Mouse (Mus musculus) stomach, postnatal 0 days (tissue): ENCODE results near the gene Map2k3. TPM values are rescaled to one million over a fixed set of nuclear protein-coding genes. Genes with fewer than 3 reads are reported as not detected.

Source experiments
- ATAC-seq: fragments of 200-750 bp; cut with Nextera tagmentation; 2 replicates; pipeline ENCODE4 v1.8.0; 2017; ENCODE audit not compliant: low FRiP score, low TSS enrichment
- DNase-seq: peaks from one replicate; pipeline ENCODE4 v3.0.0-alpha.2; 2016; ENCODE audit warnings: low spot score
- H3K27ac ChIP-seq: fragments of 300-500 bp; sonication (generic); replicated peaks from 2 replicates; pipeline ENCODE4 v1.5.1; 2014; ENCODE audit warnings: mild to moderate bottlenecking, control low read depth
- H3K27me3 ChIP-seq: fragments of 300-500 bp; sonication (generic); 2 replicates; pipeline ENCODE4 v1.6.1; 2014; ENCODE audit warnings: low read length; ENCODE audit not compliant: control insufficient read depth, insufficient read depth
- H3K36me3 ChIP-seq: fragments of 300-500 bp; sonication (generic); 2 replicates; pipeline ENCODE4 v1.6.1; 2014; ENCODE audit warnings: low read length, mixed read lengths; ENCODE audit not compliant: control insufficient read depth, insufficient read depth
- H3K4me1 ChIP-seq: fragments of 300-500 bp; sonication (generic); replicated peaks from 2 replicates; pipeline ENCODE4 v1.6.1; 2014; ENCODE audit warnings: antibody characterized with exemption; ENCODE audit not compliant: control insufficient read depth, insufficient read depth
- H3K4me2 ChIP-seq: fragments of 300-500 bp; sonication (generic); replicated peaks from 2 replicates; pipeline ENCODE4 v1.6.1; 2014; ENCODE audit warnings: low read depth, mild to moderate bottlenecking, control low read depth, moderate library complexity
- H3K4me3 ChIP-seq: fragments of 300-500 bp; sonication (generic); 2 replicates; pipeline ENCODE4 v1.5.1; 2014; ENCODE audit warnings: low read depth, low read length, control low read depth
- H3K9ac ChIP-seq: fragments of 300-500 bp; sonication (generic); 2 replicates; pipeline ENCODE4 v1.6.1; 2014; ENCODE audit warnings: mild to moderate bottlenecking, low read length, control low read depth, mixed read lengths
- H3K9me3 ChIP-seq: fragments of 300-500 bp; sonication (generic); 2 replicates; pipeline ENCODE4 v1.6.1; 2016; ENCODE audit warnings: low read length; ENCODE audit not compliant: control insufficient read depth
- CTCF ChIP-seq: IDR thresholded peaks from 2 replicates; pipeline ENCODE4 v1.5.1; 2016; ENCODE audit warnings: antibody characterized with exemption, low read depth, mild to moderate bottlenecking, moderate library complexity
- EP300 ChIP-seq: optimal IDR thresholded peaks from 2 replicates; pipeline ENCODE3; 2016; ENCODE audit warnings: antibody characterized with exemption
- WGBS: fragments of 180-500 bp; shearing (Covaris S2); extraction: QIAGEN DNeasy Blood & Tissue Kit; methylation state at CpG from one replicate; pipeline ENCODE4 v1.1.7; 2014; 5-methylcytosine and 5-hydroxymethylcytosine counted together
- polyA plus RNA-seq: library from polyadenylated mRNA; unstranded; fragments of >200 nt; fragmentation: Nextera tagmentation; extraction: Ambion mirVana; gene quantifications from 2 replicates; pipeline ENCODE4 v1.2.1, GENCODE M21; 2015

Gene Map2k3
- polyA plus RNA-seq, 1 experiment from 2014 or later: 105 TPM

DNA sequence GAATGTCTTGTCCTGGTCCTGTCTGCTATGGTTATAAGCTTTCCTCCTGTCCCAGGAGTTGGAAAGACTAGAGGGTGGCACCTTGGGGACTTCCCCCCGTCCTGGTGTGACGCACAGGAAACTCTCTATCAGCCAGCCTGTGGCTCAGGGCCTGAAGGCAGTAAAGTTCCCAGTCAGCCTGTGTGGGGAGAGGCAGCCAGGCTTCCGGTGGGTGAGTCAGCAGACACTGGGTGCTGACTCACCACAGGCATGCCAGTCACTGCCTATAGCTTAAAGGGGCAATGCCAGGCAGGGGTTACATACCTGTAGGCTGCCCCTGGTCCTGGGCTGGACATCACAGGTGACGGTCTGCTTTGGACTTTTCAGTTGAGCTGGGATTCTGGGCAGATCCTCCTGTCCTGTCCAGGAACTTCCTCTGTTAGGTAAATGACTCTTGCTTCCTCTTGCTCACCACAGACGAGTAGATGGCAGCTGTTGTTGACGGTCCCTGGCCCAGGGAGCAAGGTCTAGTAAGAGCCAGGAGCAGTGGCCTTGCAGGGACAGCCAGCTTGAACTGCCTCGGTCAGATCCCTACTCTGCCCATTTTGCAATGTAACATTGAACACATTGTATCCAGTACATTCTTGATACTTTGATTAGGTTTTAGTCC lies 3.6 kb downstream of the Map2k3 start:
- Histone ChIP-seq H3K9me3 (no peaks in the 10 kb centered on the region), H3K4me3 (no peak overlapping the region), H3K36me3 (no peaks in the 10 kb centered on the region), H3K9ac (peak overlapping the region; percentile 31; the same call in 1 of the 2 replicates), H3K4me2 (peak overlapping the region; percentile 12; the same call in 1 of the 2 replicates), H3K27me3 (no peaks in the 10 kb centered on the region), H3K27ac (peak overlapping the region; percentile 82), H3K4me1 (peaks cover 12% of the 10 kb centered on the region)
- ATAC-seq (peak; percentile 78), DNase-seq (peak; percentile 87)
- WGBS: 54% methylated on average over 7 of the region's 7 CpGs
- no peak for TF ChIP-seq CTCF
- no peak for TF ChIP-seq EP300

DNA sequence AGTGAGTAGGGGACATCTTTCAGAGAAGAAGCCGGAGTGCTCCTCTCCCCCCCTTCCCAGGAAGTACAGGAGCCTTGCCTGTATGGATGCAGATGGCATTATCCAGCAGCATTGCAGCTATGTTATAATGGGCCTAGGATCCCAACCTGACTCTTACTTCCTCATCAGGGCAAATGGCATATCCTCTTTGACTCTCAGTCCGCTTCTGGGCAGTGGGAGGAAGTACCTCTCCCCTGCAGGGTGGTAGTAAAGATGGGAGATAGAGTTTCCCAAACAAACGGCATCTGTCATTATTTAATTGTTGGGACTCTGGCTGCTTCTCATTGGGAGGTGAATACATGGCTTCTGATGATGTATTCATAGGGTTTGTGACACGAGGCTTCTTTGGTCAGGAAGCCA lies 4.1 kb downstream of the Map2k3 start:
- Histone ChIP-seq H3K9ac (0 out of 2 replicates have a peak overlapping the region, but pooled peaks have one; percentile 8), H3K27me3 (no peaks in the 10 kb centered on the region), H3K4me3 (no peak overlapping the region), H3K27ac (peak overlapping the region; percentile 82), H3K36me3 (no peaks in the 10 kb centered on the region), H3K4me2 (0 out of 2 replicates have a peak overlapping the region, but pooled peaks have one; percentile 5), H3K4me1 (peaks cover 12% of the 10 kb centered on the region), H3K9me3 (no peaks in the 10 kb centered on the region)
- DNase-seq: no peak
- WGBS: 56% methylated on average over 4 of the region's 4 CpGs
- no peak for ATAC-seq
- TF ChIP-seq EP300: no peak
- no peak for TF ChIP-seq CTCF

DNA sequence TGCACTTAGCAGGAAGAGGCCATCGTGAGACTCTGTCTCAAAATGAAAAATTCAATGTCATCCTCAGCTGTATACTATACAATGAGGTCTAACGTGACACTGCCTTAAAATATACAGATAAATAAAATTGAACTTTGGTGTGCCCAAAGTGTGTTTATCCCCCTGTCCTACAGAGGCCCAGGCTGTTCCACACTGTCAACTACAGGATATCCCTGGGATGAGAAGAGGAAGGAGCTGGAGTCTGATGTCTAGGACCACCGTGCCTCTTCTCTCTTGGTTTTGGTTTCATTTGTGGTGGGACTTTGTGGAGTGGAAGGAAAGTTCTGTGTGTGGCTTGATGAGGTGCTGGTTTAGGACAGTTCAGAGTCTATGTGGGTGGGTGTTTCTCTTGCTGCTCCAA lies 5.8 kb downstream of the Map2k3 start:
- Histone ChIP-seq H3K27ac (peak overlapping the region; percentile 5; the same call in 1 of the 2 replicates), H3K9ac (no peak overlapping the region), H3K36me3 (peaks cover 6% of the 10 kb centered on the region; the same call in 1 of the 2 replicates), H3K4me3 (no peak overlapping the region), H3K27me3 (no peaks in the 10 kb centered on the region), H3K4me1 (peaks cover 9% of the 10 kb centered on the region), H3K4me2 (no peak overlapping the region), H3K9me3 (no peaks in the 10 kb centered on the region)
- 66% methylated on average over 3 of the region's 3 CpGs for WGBS
- TF ChIP-seq CTCF (no peak), EP300 (no peak)
- no peak for ATAC-seq
- no peak for DNase-seq

DNA sequence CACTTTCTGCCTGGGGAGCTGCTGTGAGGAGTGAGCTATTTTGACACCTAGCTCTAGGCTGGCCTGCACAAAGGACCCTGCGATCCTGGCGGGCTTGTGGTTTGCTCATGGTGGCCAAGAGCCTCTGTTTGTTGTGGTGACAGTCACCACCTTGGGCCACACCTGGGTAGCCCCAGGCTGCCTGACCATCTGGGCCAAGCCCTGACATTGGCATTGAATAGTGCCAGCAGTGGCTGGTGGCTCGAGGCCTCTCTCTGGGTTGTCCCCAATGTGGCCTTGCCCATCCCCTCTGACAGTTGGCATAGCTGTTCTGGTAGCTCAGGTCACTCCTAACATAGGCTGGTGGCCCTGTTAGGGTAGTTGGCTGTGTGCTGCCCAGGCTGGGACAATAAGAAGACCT lies 7.7 kb downstream of the Map2k3 start:
- Histone ChIP-seq H3K9ac (no peak overlapping the region), H3K36me3 (peaks cover 18% of the 10 kb centered on the region; the same call in 1 of the 2 replicates), H3K4me1 (peaks cover 5% of the 10 kb centered on the region), H3K27me3 (no peaks in the 10 kb centered on the region), H3K9me3 (no peaks in the 10 kb centered on the region), H3K4me2 (no peak overlapping the region), H3K4me3 (no peak overlapping the region), H3K27ac (no peak overlapping the region)
- DNase-seq (no peak), ATAC-seq (no peak)
- 84% methylated on average over 3 of the region's 3 CpGs for WGBS
- TF ChIP-seq CTCF (no peak), EP300 (no peak)

DNA sequence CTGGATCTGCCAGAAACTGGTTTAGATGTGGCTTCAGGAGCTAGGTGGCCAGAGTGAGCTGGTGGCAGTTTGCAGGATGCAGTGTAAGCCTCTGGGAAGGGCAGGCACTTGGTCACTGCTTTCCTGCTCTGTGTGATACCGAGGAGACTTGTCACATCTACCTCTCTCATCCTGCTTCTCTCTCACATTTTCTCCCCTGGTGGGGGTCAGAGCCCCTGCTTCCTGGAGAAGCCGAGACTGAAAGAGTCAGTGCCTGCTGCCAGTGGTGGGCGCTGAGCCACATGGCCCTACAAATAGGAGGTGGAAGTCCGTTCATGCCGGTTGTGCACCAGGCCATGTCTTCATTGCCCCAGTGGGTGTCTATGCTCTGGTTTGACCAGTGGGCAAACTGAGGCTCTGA lies 8.7 kb downstream of the Map2k3 start:
- ATAC-seq (no peak), DNase-seq (no peak)
- no peak for TF ChIP-seq CTCF
- TF ChIP-seq EP300: no peak
- Histone ChIP-seq H3K9ac (no peak overlapping the region), H3K27me3 (no peaks in the 10 kb centered on the region), H3K4me1 (no peaks in the 10 kb centered on the region), H3K36me3 (peaks cover 19% of the 10 kb centered on the region; the same call in 1 of the 2 replicates), H3K4me2 (no peak overlapping the region), H3K4me3 (no peak overlapping the region), H3K9me3 (no peaks in the 10 kb centered on the region), H3K27ac (peak overlapping the region; percentile 61)
- 79% methylated on average over 5 of the region's 5 CpGs for WGBS

DNA sequence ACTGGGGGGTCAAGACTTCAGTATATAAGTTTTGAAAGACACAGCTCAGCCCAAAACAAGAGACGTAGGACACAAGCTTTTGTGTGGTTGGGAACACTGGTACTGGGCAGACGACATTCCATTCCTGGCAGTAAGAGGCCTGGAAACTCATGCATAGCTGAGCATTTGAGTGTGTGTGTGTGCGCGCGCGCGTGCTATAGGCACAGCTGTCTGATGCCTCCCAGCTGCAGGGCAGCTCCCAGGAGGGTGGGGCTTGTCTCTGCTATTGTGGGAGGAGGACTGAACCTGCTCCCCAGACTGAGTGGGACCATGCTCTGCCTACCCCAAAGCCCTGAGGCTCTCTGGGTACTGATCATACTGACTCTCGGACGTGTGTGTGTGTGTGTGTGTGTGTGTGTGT lies 9.5 kb downstream of the Map2k3 start:
- TF ChIP-seq CTCF (no peak), EP300 (no peak)
- WGBS: 28% methylated on average over 9 of the region's 9 CpGs
- DNase-seq (peak; percentile 69), ATAC-seq (peak; percentile 78)
- peak overlapping the region; percentile 61 for H3K27ac ChIP-seq
- H3K9ac ChIP-seq: no peak overlapping the region
- no peak overlapping the region for H3K4me3 ChIP-seq
- no peaks in the 10 kb centered on the region for H3K27me3 ChIP-seq
- H3K4me2 ChIP-seq: no peak overlapping the region
- H3K36me3 ChIP-seq: peaks cover 27% of the 10 kb centered on the region
- no peaks in the 10 kb centered on the region for H3K4me1 ChIP-seq
- H3K9me3 ChIP-seq: no peaks in the 10 kb centered on the region
